Mouse (Mus musculus) myocyte (in vitro differentiated cells): Measurements from ENCODE around the gene Mlc1.

Experiments used
- CEBPB ChIP-seq: IDR thresholded peaks from 2 replicates; pipeline ENCODE4 v1.6.1; 2011; ENCODE audit warnings: mild to moderate bottlenecking, moderate library complexity; ENCODE audit not compliant: poor library complexity, insufficient read depth, severe bottlenecking
- E2F4 ChIP-seq: IDR thresholded peaks from one replicate; pipeline ENCODE4 v1.6.1; 2011; ENCODE audit warnings: mild to moderate bottlenecking, control low read depth, moderate library complexity; ENCODE audit not compliant: insufficient read depth
- MAX ChIP-seq: IDR thresholded peaks from one replicate; pipeline ENCODE4 v1.6.1; 2011; ENCODE audit warnings: low read depth, mild to moderate bottlenecking, control low read depth
- MYOD1 ChIP-seq, 3 experiments: IDR thresholded peaks; one replicate each; pipeline ENCODE4 v1.6.1; 2011; ENCODE audit warnings: control low read depth in 2 of 3, low read depth in 2 of 3, mild to moderate bottlenecking in 2 of 3, moderate library complexity in 1 of 3; ENCODE audit not compliant: insufficient read length in 2 of 3, control insufficient read depth in 1 of 3
- MYOG ChIP-seq, 3 experiments: IDR thresholded peaks; one replicate each; pipeline ENCODE4 v1.6.1; 2011; ENCODE audit warnings: control low read depth in 2 of 3, low read depth in 2 of 3, mild to moderate bottlenecking in 2 of 3; ENCODE audit not compliant: insufficient read length in 2 of 3, control insufficient read depth in 1 of 3, insufficient read depth in 1 of 3
- POLR2A ChIP-seq: IDR thresholded peaks from one replicate; pipeline ENCODE4 v1.6.1; 2011; ENCODE audit warnings: low read depth, mild to moderate bottlenecking, control low read depth, moderate library complexity; ENCODE audit not compliant: insufficient read length
- REST ChIP-seq: IDR thresholded peaks from one replicate; pipeline ENCODE4 v1.6.1; 2011; ENCODE audit warnings: mild to moderate bottlenecking, control low read depth, moderate library complexity; ENCODE audit not compliant: insufficient read depth, insufficient read length
- TCF12 ChIP-seq: IDR thresholded peaks from one replicate; pipeline ENCODE4 v1.6.1; 2011; ENCODE audit warnings: mild to moderate bottlenecking, control low read depth; ENCODE audit not compliant: poor library complexity, insufficient read depth, severe bottlenecking
- USF1 ChIP-seq: IDR thresholded peaks from one replicate; pipeline ENCODE4 v1.6.1; 2011; ENCODE audit warnings: low read depth, mild to moderate bottlenecking, control low read depth, moderate library complexity

DNA sequence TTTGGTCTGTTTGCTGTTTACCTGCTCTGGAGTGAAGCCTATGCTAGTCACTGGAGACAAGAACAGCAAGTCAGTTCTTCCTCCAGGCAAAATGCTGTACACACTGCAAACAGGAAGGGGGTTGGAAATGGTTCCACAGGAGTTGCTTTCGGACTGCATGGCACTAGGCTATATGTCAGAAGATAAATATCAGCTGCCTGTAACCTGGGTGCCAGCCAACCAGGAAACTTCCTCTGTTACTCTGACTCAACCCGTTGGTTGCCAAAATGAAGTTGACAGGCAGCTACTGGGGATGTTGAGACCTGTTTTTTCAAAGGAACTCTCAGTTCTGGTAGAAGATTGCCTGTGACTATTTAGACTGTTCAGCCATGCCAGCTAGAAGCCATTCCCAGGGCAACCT is 10.4 kb upstream of the Mlc1 start:
- TF ChIP-seq POLR2A (no peak), TCF12 (no peak), MAX (no peak), CEBPB (no peak), MYOD1 (IDR thresholded peaks at IDR 0.05; ENCODE audit: control insufficient read depth in 1 of 3, insufficient read length in 2 of 3, low read depth in 2 of 3) (no peak), REST (no peak), E2F4 (no peak), USF1 (no peak), MYOG (IDR thresholded peaks at IDR 0.05; ENCODE audit: control insufficient read depth in 1 of 3, insufficient read depth in 1 of 3, insufficient read length in 2 of 3, low read depth in 2 of 3) (no peak)
